Mouse (Mus musculus) embryonic facial prominence, embryonic 14.5 days (tissue): ENCODE measurements around the gene Cdc14a. TPM values are rescaled to one million over a fixed set of nuclear protein-coding genes. Genes with fewer than 3 reads are reported as not detected.

Experiments
- ATAC-seq: fragments of 200-750 bp; cut with Nextera tagmentation; 2 replicates; pipeline ENCODE4 v1.8.0; 2017; ENCODE audit warnings: low read depth, moderate number of reproducible peaks, moderate TSS enrichment
- DNase-seq: peaks from one replicate; pipeline ENCODE4 v3.0.0-alpha.2; 2015; ENCODE audit warnings: low spot score
- H3K27ac ChIP-seq: fragments of 300-500 bp; sonication (generic); replicated peaks from 2 replicates; pipeline ENCODE4 v1.5.1; 2014; ENCODE audit warnings: low read depth, mild to moderate bottlenecking, low read length, moderate library complexity
- H3K27me3 ChIP-seq: fragments of 300-500 bp; sonication (generic); replicated peaks from 2 replicates; pipeline ENCODE4 v1.6.1; 2014; ENCODE audit warnings: low read length; ENCODE audit not compliant: control insufficient read depth, insufficient read depth
- H3K36me3 ChIP-seq: fragments of 300-500 bp; sonication (generic); 2 replicates; pipeline ENCODE4 v1.6.1; 2014; ENCODE audit warnings: low read length, mixed read lengths; ENCODE audit not compliant: control insufficient read depth, insufficient read depth
- H3K4me1 ChIP-seq: fragments of 300-500 bp; sonication (generic); 2 replicates; pipeline ENCODE4 v1.6.1; 2014; ENCODE audit warnings: antibody characterized with exemption, low read length; ENCODE audit not compliant: control insufficient read depth, insufficient read depth
- H3K4me2 ChIP-seq: fragments of 300-500 bp; sonication (generic); 2 replicates; pipeline ENCODE4 v1.6.1; 2014; ENCODE audit warnings: low read depth, mild to moderate bottlenecking, low read length, moderate library complexity, mixed read lengths
- H3K4me3 ChIP-seq: fragments of 300-500 bp; sonication (generic); 2 replicates; pipeline ENCODE4 v1.5.1; 2014; ENCODE audit warnings: low read depth, mild to moderate bottlenecking, low read length
- H3K9ac ChIP-seq: fragments of 300-500 bp; sonication (generic); 2 replicates; pipeline ENCODE4 v1.6.1; 2014; ENCODE audit warnings: low read depth, mild to moderate bottlenecking, low read length, moderate library complexity, mixed read lengths
- H3K9me3 ChIP-seq: fragments of 300-500 bp; sonication (generic); 2 replicates; pipeline ENCODE4 v1.6.1; 2016; ENCODE audit warnings: low read length; ENCODE audit not compliant: control insufficient read depth
- WGBS: fragments of 180-500 bp; shearing (Covaris S2); extraction: QIAGEN DNeasy Blood & Tissue Kit; methylation state at CpG from one replicate; pipeline ENCODE4 v1.1.7; 2014; 5-methylcytosine and 5-hydroxymethylcytosine counted together
- polyA plus RNA-seq: library from polyadenylated mRNA; unstranded; fragments of >200 nt; fragmentation: Nextera tagmentation; extraction: Ambion mirVana; gene quantifications from 2 replicates; pipeline ENCODE4 v1.2.1, GENCODE M21; 2014

Gene Cdc14a
- polyA plus RNA-seq, 1 experiment from 2014 or later: 7.7 TPM

GRCm38 (mm10) chr3:116441518-116442205, 17.8 kb upstream of the Cdc14a start:
- DNase-seq (no peak), ATAC-seq (no peak)
- Histone ChIP-seq H3K27me3 (no peaks in the 10 kb centered on the region), H3K4me3 (no peak overlapping the region), H3K4me2 (no peak overlapping the region), H3K27ac (no peak overlapping the region), H3K9me3 (no peaks in the 10 kb centered on the region), H3K4me1 (no peaks in the 10 kb centered on the region), H3K9ac (no peak overlapping the region), H3K36me3 (no peaks in the 10 kb centered on the region)
- WGBS: 92% methylated on average over 15 of the region's 15 CpGs

GRCm38 (mm10) chr3:116440066-116440997, 16.5 kb upstream of the Cdc14a start:
- DNase-seq (no peak), ATAC-seq (no peak)
- Histone ChIP-seq H3K9ac (no peak overlapping the region), H3K27me3 (no peaks in the 10 kb centered on the region), H3K9me3 (no peaks in the 10 kb centered on the region), H3K36me3 (no peaks in the 10 kb centered on the region), H3K4me3 (no peak overlapping the region), H3K4me1 (no peaks in the 10 kb centered on the region), H3K4me2 (no peak overlapping the region), H3K27ac (no peak overlapping the region)
- 53% methylated on average over 8 of the region's 8 CpGs for WGBS

- ATAC-seq (no peak), DNase-seq (no peak)
- Histone ChIP-seq H3K9ac (no peak overlapping the region), H3K27ac (no peak overlapping the region), H3K4me2 (no peak overlapping the region), H3K36me3 (no peaks in the 10 kb centered on the region), H3K27me3 (no peaks in the 10 kb centered on the region), H3K9me3 (no peaks in the 10 kb centered on the region), H3K4me1 (no peaks in the 10 kb centered on the region), H3K4me3 (no peak overlapping the region)
- WGBS: 80% methylated on average over 9 of the region's 9 CpGs
Measured at GRCm38 (mm10) chr3:116436811-116437601, 13.2 kb upstream of the Cdc14a start.

GRCm38 (mm10) chr3:116436113-116436512, 12.3 kb upstream of the Cdc14a start:
- ATAC-seq (no peak), DNase-seq (no peak)
- no peaks in the 10 kb centered on the region for H3K36me3 ChIP-seq
- H3K9ac ChIP-seq: no peak overlapping the region
- WGBS: 72% methylated on average over 3 of the region's 3 CpGs
- H3K4me3 ChIP-seq: no peak overlapping the region
- no peak overlapping the region for H3K4me2 ChIP-seq
- H3K27ac ChIP-seq: no peak overlapping the region
- no peaks in the 10 kb centered on the region for H3K27me3 ChIP-seq
- no peaks in the 10 kb centered on the region for H3K4me1 ChIP-seq
- H3K9me3 ChIP-seq: no peaks in the 10 kb centered on the region

GRCm38 (mm10) chr3:116434757-116435156, 10.9 kb upstream of the Cdc14a start:
- Histone ChIP-seq H3K4me2 (no peak overlapping the region), H3K9ac (no peak overlapping the region), H3K27ac (no peak overlapping the region), H3K4me3 (no peak overlapping the region), H3K27me3 (no peaks in the 10 kb centered on the region), H3K9me3 (no peaks in the 10 kb centered on the region), H3K4me1 (no peaks in the 10 kb centered on the region), H3K36me3 (no peaks in the 10 kb centered on the region)
- WGBS: 69% methylated on average over 3 of the region's 3 CpGs
- DNase-seq (no peak), ATAC-seq (no peak)

GRCm38 (mm10) chr3:116425901-116426300, 2.1 kb upstream of the Cdc14a start:
- Histone ChIP-seq H3K36me3 (no peaks in the 10 kb centered on the region), H3K27ac (no peak overlapping the region), H3K27me3 (no peaks in the 10 kb centered on the region), H3K4me1 (peaks cover 10% of the 10 kb centered on the region), H3K4me3 (no peak overlapping the region), H3K4me2 (no peak overlapping the region), H3K9ac (no peak overlapping the region), H3K9me3 (no peaks in the 10 kb centered on the region)
- DNase-seq: no peak
- no peak for ATAC-seq
- 93% methylated on average over 6 of the region's 6 CpGs for WGBS

GRCm38 (mm10) chr3:116424973-116425284, 1.1 kb upstream of the Cdc14a start:
- Histone ChIP-seq H3K9ac (peak overlapping the region; percentile 84), H3K36me3 (peaks cover 4% of the 10 kb centered on the region; the same call in 1 of the 2 replicates), H3K4me3 (peak overlapping the region; percentile 92), H3K9me3 (no peaks in the 10 kb centered on the region), H3K4me1 (peaks cover 10% of the 10 kb centered on the region), H3K27ac (peak overlapping the region; percentile 90), H3K4me2 (peak overlapping the region; percentile 94), H3K27me3 (no peaks in the 10 kb centered on the region)
- WGBS: under 1% methylated on average over 11 of the region's 11 CpGs
- ATAC-seq (peak; percentile 55), DNase-seq (peak; percentile 97)

GRCm38 (mm10) chr3:116424160-116424972, 534 bp upstream of the Cdc14a start:
- H3K27me3 ChIP-seq: no peaks in the 10 kb centered on the region
- H3K4me3 ChIP-seq: peak overlapping the region; percentile 92
- H3K4me1 ChIP-seq: peaks cover 10% of the 10 kb centered on the region
- peak overlapping the region; percentile 94 for H3K4me2 ChIP-seq
- DNase-seq: no peak
- no peaks in the 10 kb centered on the region for H3K9me3 ChIP-seq
- ATAC-seq: no peak
- WGBS: 1% methylated on average over 30 of the region's 32 CpGs
- peak overlapping the region; percentile 90 for H3K27ac ChIP-seq
- peaks cover 7% of the 10 kb centered on the region; the same call in 1 of the 2 replicates for H3K36me3 ChIP-seq
- H3K9ac ChIP-seq: peak overlapping the region; percentile 84
